Mouse (Mus musculus) midbrain, embryonic 15.5 days (tissue): ENCODE measurements at regions not wholly inside any gene's neighbourhood (a gene's known extent, or its start where the extent isn't known, plus 50 kb on each side); places are given as distances from the start of the nearest gene placed in this dataset.

Experiments
- ATAC-seq: fragments of 200-750 bp; cut with Nextera tagmentation; replicated peaks from 2 replicates; pipeline ENCODE4 v1.8.0; 2017; ENCODE audit warnings: moderate TSS enrichment
- H3K27ac ChIP-seq: fragments of 300-500 bp; sonication (generic); 2 replicates; pipeline ENCODE4 v1.5.1; 2015; ENCODE audit warnings: mild to moderate bottlenecking, inconsistent platforms
- H3K27me3 ChIP-seq: fragments of 300-500 bp; sonication (generic); replicated peaks from 2 replicates; pipeline ENCODE4 v1.6.1; 2015; ENCODE audit warnings: inconsistent platforms
- H3K36me3 ChIP-seq: fragments of 300-500 bp; sonication (generic); replicated peaks from 2 replicates; pipeline ENCODE4 v1.6.1; 2015; ENCODE audit warnings: inconsistent platforms
- H3K4me1 ChIP-seq: fragments of 300-500 bp; sonication (generic); 2 replicates; pipeline ENCODE4 v1.6.1; 2015; ENCODE audit warnings: inconsistent platforms
- H3K4me2 ChIP-seq: fragments of 300-500 bp; sonication (generic); 2 replicates; pipeline ENCODE4 v1.6.1; 2015; ENCODE audit warnings: inconsistent platforms, mild to moderate bottlenecking, moderate library complexity
- H3K4me3 ChIP-seq: fragments of 300-500 bp; sonication (generic); 2 replicates; pipeline ENCODE4 v1.5.1; 2015; ENCODE audit warnings: mild to moderate bottlenecking, inconsistent platforms
- H3K9ac ChIP-seq: fragments of 300-500 bp; sonication (generic); 2 replicates; pipeline ENCODE4 v1.6.1; 2015; ENCODE audit warnings: mild to moderate bottlenecking, inconsistent platforms
- H3K9me3 ChIP-seq: fragments of 300-500 bp; sonication (generic); 2 replicates; pipeline ENCODE4 v1.6.1; 2016; ENCODE audit warnings: inconsistent platforms
- WGBS: fragments of 180-500 bp; shearing (Covaris S2); methylation state at CpG from one replicate; pipeline ENCODE4 v1.1.7; 2015; ENCODE audit warnings: mixed read lengths; 5-methylcytosine and 5-hydroxymethylcytosine counted together

DNA sequence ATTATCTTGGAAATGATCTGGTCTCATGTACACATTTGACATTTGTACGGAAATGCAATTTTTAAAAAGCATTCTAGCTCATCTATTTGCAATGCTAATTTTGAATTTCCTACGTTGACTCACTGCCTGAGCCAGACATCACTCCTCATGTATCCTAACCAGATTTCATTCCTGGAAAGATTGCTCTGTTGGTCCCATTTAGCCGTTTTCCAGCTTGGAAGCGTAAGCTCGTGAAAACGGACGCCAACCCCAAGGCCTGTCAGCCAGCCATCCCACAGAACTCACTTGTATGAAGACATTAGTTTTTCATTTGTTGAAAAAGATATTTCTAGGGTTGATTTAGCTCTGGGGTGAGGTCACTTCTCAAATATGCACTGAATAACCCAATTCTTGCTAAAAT, 55.5 kb upstream of the Robo2 start:
- Histone ChIP-seq H3K9ac (no peak overlapping the region), H3K36me3 (no peaks in the 10 kb centered on the region), H3K27ac (no peak overlapping the region), H3K4me2 (no peak overlapping the region), H3K27me3 (no peaks in the 10 kb centered on the region), H3K9me3 (no peaks in the 10 kb centered on the region), H3K4me3 (no peak overlapping the region), H3K4me1 (no peaks in the 10 kb centered on the region)
- no peak for ATAC-seq
- 68% methylated on average over 7 of the region's 7 CpGs for WGBS

- H3K4me2 ChIP-seq = no peak overlapping the region
- no peaks in the 10 kb centered on the region for H3K9me3 ChIP-seq
- no peak for ATAC-seq
- H3K36me3 ChIP-seq = no peaks in the 10 kb centered on the region
- H3K27me3 ChIP-seq = no peaks in the 10 kb centered on the region
- H3K4me1 ChIP-seq = no peaks in the 10 kb centered on the region
- H3K4me3 ChIP-seq = no peak overlapping the region
- no peak overlapping the region for H3K9ac ChIP-seq
- no peak overlapping the region for H3K27ac ChIP-seq
- 58% methylated on average over 2 of the region's 2 CpGs for whole genome bisulfite sequencing
Measured at GRCm38 (mm10) chr16:74464835-74465234, 53.2 kb upstream of the Robo2 start.

DNA sequence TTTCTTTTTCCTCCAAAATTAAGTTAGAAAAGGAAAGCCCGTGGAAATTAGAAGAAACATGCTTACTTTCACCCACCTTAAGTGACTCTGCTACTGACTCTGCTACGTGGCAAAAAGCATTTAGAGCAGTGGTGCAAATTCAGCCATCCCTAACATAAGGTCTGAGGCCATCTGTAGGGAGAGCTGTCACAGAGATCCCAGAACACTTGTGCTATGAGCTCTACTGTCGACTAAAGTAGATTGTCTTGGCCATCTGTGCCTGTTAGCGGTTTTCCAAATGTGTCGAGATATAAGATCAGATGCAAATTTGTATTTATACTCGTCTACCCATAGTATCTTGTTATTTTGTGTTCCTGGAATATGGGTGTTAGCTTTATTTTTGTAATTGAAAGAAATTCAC, 52.7 kb upstream of the Robo2 start:
- H3K36me3 ChIP-seq = no peaks in the 10 kb centered on the region
- H3K27ac ChIP-seq = no peak overlapping the region
- H3K4me1 ChIP-seq = no peaks in the 10 kb centered on the region
- ATAC-seq = no peak
- H3K27me3 ChIP-seq = no peaks in the 10 kb centered on the region
- H3K4me2 ChIP-seq = no peak overlapping the region
- 72% methylated on average over 6 of the region's 6 CpGs for WGBS
- H3K9ac ChIP-seq = no peak overlapping the region
- H3K4me3 ChIP-seq = no peak overlapping the region
- no peaks in the 10 kb centered on the region for H3K9me3 ChIP-seq

DNA sequence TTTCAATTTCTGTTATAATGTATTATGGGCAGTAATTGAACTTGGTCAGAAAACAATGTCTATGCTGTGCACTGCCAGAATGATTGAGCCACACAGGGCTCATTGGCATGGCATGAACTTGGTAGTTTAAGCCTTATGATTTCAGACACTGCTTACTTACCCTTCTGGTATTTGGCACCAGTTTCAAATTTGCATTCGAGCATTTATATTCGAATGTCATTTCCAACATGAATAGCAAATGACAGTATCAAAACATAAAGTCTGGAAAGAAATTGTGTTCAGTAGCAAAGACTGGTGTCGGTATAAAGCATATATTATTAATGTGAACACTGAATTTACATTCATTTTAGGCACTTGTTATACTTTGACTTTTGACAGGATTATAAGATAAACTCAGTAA, 50.8 kb upstream of the Robo2 start:
- no peaks in the 10 kb centered on the region for H3K27me3 ChIP-seq
- no peaks in the 10 kb centered on the region for H3K36me3 ChIP-seq
- H3K4me2 ChIP-seq = no peak overlapping the region
- H3K4me1 ChIP-seq = no peaks in the 10 kb centered on the region
- no peak for ATAC-seq
- WGBS = 71% methylated on average over 3 of the region's 3 CpGs
- H3K4me3 ChIP-seq = no peak overlapping the region
- no peak overlapping the region for H3K9ac ChIP-seq
- H3K27ac ChIP-seq = no peak overlapping the region
- no peaks in the 10 kb centered on the region for H3K9me3 ChIP-seq
